ENCODE assay signal across 45 mouse cellular contexts in genomic region chr3:141214197-141214596, GRCm38 (mm10). TPM values are rescaled to one million over a fixed set of nuclear protein-coding genes. Genes with fewer than 3 reads are reported as not detected.
"Had no signal": no experiment of that assay in that cellular context is flagged by ENCODE, and none has a peak within 500 bp of the region (broad histone marks: within the 10 kb centered on the region; RNA-seq: fewer than 3 reads in every experiment).

No protein-coding gene starts in this region.

- H3K36me3 ChIP-seq: limb, embryonic 10.5 days; limb, embryonic 12.5 days; limb, embryonic 13.5 days; limb, embryonic 15.5 days; liver, embryonic 12.5 days; liver, embryonic 13.5 days; liver, embryonic 15.5 days; lung, embryonic 15.5 days; midbrain, embryonic 10.5 days; midbrain, embryonic 12.5 days; midbrain, embryonic 13.5 days; midbrain, embryonic 15.5 days; neural tube, embryonic 12.5 days; neural tube, embryonic 13.5 days had no signal

- H3K4me3 ChIP-seq: limb, embryonic 10.5 days; limb, embryonic 12.5 days; limb, embryonic 13.5 days; limb, embryonic 15.5 days; liver, embryonic 12.5 days; liver, embryonic 13.5 days; liver, embryonic 15.5 days; lung, embryonic 15.5 days; megakaryocyte, embryonic 14.5 days; midbrain, embryonic 10.5 days; midbrain, embryonic 12.5 days; midbrain, embryonic 13.5 days; midbrain, embryonic 15.5 days; myocyte; neural tube, embryonic 12.5 days; neural tube, embryonic 13.5 days had no signal

- H3K9ac ChIP-seq: limb, embryonic 12.5 days; limb, embryonic 13.5 days; limb, embryonic 15.5 days; liver, embryonic 12.5 days; liver, embryonic 13.5 days; liver, embryonic 14.5 days; liver, embryonic 15.5 days; liver, postnatal 0 days; lung, embryonic 14.5 days; lung, embryonic 15.5 days; midbrain, embryonic 12.5 days; midbrain, embryonic 13.5 days; midbrain, embryonic 15.5 days; neural tube, embryonic 12.5 days; neural tube, embryonic 13.5 days had no signal

- H3K4me1 ChIP-seq: limb, embryonic 10.5 days; limb, embryonic 12.5 days; limb, embryonic 13.5 days; limb, embryonic 15.5 days; liver, embryonic 12.5 days; liver, embryonic 13.5 days; liver, embryonic 15.5 days; lung, embryonic 15.5 days; megakaryocyte, embryonic 14.5 days; midbrain, embryonic 10.5 days; midbrain, embryonic 12.5 days; midbrain, embryonic 13.5 days; midbrain, embryonic 15.5 days; neural tube, embryonic 12.5 days; neural tube, embryonic 13.5 days had no signal

- H3K9me3 ChIP-seq: limb, embryonic 10.5 days; limb, embryonic 15.5 days; liver, embryonic 12.5 days; liver, embryonic 13.5 days; liver, embryonic 15.5 days; lung, embryonic 15.5 days had no signal

- H3K27me3 ChIP-seq: limb, embryonic 12.5 days; limb, embryonic 13.5 days; limb, embryonic 15.5 days; liver, embryonic 12.5 days; liver, embryonic 13.5 days; liver, embryonic 15.5 days; lung, embryonic 15.5 days; megakaryocyte, embryonic 14.5 days; midbrain, embryonic 12.5 days; midbrain, embryonic 13.5 days; midbrain, embryonic 15.5 days; neural tube, embryonic 12.5 days; neural tube, embryonic 13.5 days had no signal

- DNase-seq: liver; liver, embryonic 13.5 days; liver, postnatal 0 days; lung, adult 18-20 months; lung, adult 2 months; lung, embryonic 14.5 days; lung, postnatal 10 days; lung, postnatal 14 days; lung, postnatal 36 days; lung, postnatal 4 days had no signal

- ATAC-seq: liver, embryonic 12.5 days; liver, postnatal 0 days; lung, postnatal 0 days; midbrain, embryonic 13.5 days had no signal

- H3K4me2 ChIP-seq: limb, embryonic 12.5 days; limb, embryonic 13.5 days; limb, embryonic 15.5 days; liver, embryonic 11.5 days; liver, embryonic 12.5 days; liver, embryonic 13.5 days; liver, embryonic 15.5 days; lung, embryonic 14.5 days; lung, embryonic 15.5 days; midbrain, embryonic 11.5 days; midbrain, embryonic 12.5 days; midbrain, embryonic 13.5 days; midbrain, embryonic 15.5 days; neural tube, embryonic 12.5 days; neural tube, embryonic 13.5 days had no signal

- H3K27ac ChIP-seq: limb, embryonic 10.5 days; limb, embryonic 12.5 days; limb, embryonic 13.5 days; limb, embryonic 15.5 days; liver, embryonic 12.5 days; liver, embryonic 13.5 days; liver, embryonic 14.5 days; liver, embryonic 15.5 days; lung, embryonic 15.5 days; macrophage; midbrain, embryonic 10.5 days; midbrain, embryonic 12.5 days; midbrain, embryonic 13.5 days; midbrain, embryonic 15.5 days; neural tube, embryonic 12.5 days; neural tube, embryonic 13.5 days had no signal

RNA-seq across cellular contexts. Expression of gene Pdha2, which starts 2.0 kb away (rescaled TPM):
- total RNA-seq: left cerebral cortex, adult 8-10 months; left cerebral cortex, postnatal 10 days; left cerebral cortex, postnatal 14 days; left cerebral cortex, postnatal 25 days; left cerebral cortex, postnatal 36 days; left cerebral cortex, postnatal 4 days; liver, adult 2 months; megakaryocyte, adult 5-6 weeks had no signal
- polyA plus RNA-seq: limb, embryonic 10.5 days; limb, embryonic 11.5 days; limb, embryonic 12.5 days; limb, embryonic 13.5 days; limb, embryonic 14.5 days; limb, embryonic 15.5 days; liver, adult 2 months; liver, embryonic 11.5 days; liver, embryonic 12.5 days; liver, embryonic 13.5 days; liver, embryonic 14.5 days; liver, embryonic 15.5 days; liver, embryonic 16.5 days; liver, postnatal 0 days; lung, adult 2 months; lung, embryonic 14.5 days; lung, embryonic 15.5 days; lung, embryonic 16.5 days; lung, postnatal 0 days; macrophage; midbrain, embryonic 10.5 days; midbrain, embryonic 11.5 days; midbrain, embryonic 12.5 days; midbrain, embryonic 13.5 days; midbrain, embryonic 14.5 days; midbrain, embryonic 15.5 days; midbrain, embryonic 16.5 days; myocyte; neural tube, embryonic 11.5 days; neural tube, embryonic 12.5 days; neural tube, embryonic 13.5 days had no signal
